Mouse (Mus musculus): ENCODE measurements at regions not wholly inside any gene's neighbourhood (a gene's known extent, or its start where the extent isn't known, plus 50 kb on each side); places are given as distances from the start of the nearest gene placed in this dataset.

GRCm38 (mm10) chr9:35328503-35328902 lies 60.8 kb downstream of the Rpusd4 start:
- Histone ChIP-seq H3K9ac (replicated peaks) (no peak overlapping the region), H3K36me3 (replicated peaks; ENCODE audit: control insufficient read depth, insufficient read depth, low read depth) (no peaks in the 10 kb centered on the region), H3K4me3 (ENCODE audit: insufficient read depth in 1 of 2, low read depth in 2 of 2, low read length in 2 of 2) (no peak overlapping the region), H3K9me3 (ENCODE audit: control insufficient read depth, low read length) (no peaks in the 10 kb centered on the region), H3K27ac (no peak overlapping the region), H3K27me3 (ENCODE audit: control insufficient read depth, insufficient read depth, low read length) (no peaks in the 10 kb centered on the region), H3K4me1 (replicated peaks; ENCODE audit: control insufficient read depth in 2 of 2, insufficient read depth in 2 of 2, low read length in 1 of 2) (peaks cover 0 to 3% of the 10 kb centered on the region in 2 experiments; a peak in 2 of 4 replicates), H3K4me2 (ENCODE audit: low read depth) (no peak overlapping the region)
- no peak for DNase-seq (ENCODE audit: low read depth in 3 of 3, low spot score in 3 of 3)
- WGBS (ENCODE audit: insufficient replicate concordance) = 36% methylated on average over 6 of the region's 6 CpGs
- ATAC-seq (ENCODE audit: insufficient read depth) = no peak
- TF ChIP-seq CTCF (IDR thresholded peaks at IDR 0.05; ENCODE audit: low read depth) (no peak), EP300 (IDR thresholded peaks at IDR 0.05; ENCODE audit: low read depth) (no peak)

DNA sequence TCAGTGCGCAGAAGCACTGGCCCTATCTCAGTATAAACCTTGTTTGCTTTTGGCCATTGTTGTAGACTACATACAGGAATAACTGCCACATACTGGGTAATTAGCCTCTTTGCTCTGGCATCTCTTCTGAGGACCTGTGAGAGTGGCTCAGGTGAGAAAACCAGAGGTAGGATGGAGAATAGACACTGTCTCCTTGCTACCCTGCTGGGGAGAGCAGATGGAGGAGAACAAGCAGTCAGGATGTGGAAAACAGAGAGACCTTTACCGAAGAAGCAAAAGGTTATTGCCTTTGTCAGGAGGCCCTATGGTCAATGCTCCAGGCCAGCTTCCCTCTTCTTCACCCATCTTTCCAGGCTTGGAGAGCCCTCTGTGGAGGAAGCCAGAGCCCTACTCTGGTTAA lies 62.7 kb downstream of the Rpusd4 start:
- ATAC-seq (ENCODE audit: insufficient read depth) (no peak), DNase-seq (ENCODE audit: low read depth in 3 of 3, low spot score in 3 of 3) (no peak)
- Histone ChIP-seq H3K4me2 (ENCODE audit: low read depth) (no peak overlapping the region), H3K27ac (no peak overlapping the region), H3K9ac (replicated peaks) (no peak overlapping the region), H3K4me1 (replicated peaks; ENCODE audit: control insufficient read depth in 2 of 2, insufficient read depth in 2 of 2, low read length in 1 of 2) (peaks cover 0 to 3% of the 10 kb centered on the region in 2 experiments; a peak in 2 of 4 replicates), H3K36me3 (replicated peaks; ENCODE audit: control insufficient read depth, insufficient read depth, low read depth) (no peaks in the 10 kb centered on the region), H3K27me3 (ENCODE audit: control insufficient read depth, insufficient read depth, low read length) (no peaks in the 10 kb centered on the region), H3K9me3 (ENCODE audit: control insufficient read depth, low read length) (no peaks in the 10 kb centered on the region), H3K4me3 (ENCODE audit: insufficient read depth in 1 of 2, low read depth in 2 of 2, low read length in 2 of 2) (no peak overlapping the region)
- 76% methylated on average over 2 of the region's 2 CpGs for WGBS (ENCODE audit: insufficient replicate concordance)
- TF ChIP-seq EP300 (IDR thresholded peaks at IDR 0.05; ENCODE audit: low read depth) = no peak
- no peak for TF ChIP-seq CTCF (IDR thresholded peaks at IDR 0.05; ENCODE audit: low read depth)

GRCm38 (mm10) chr9:35331241-35331680 lies 63.6 kb downstream of the Rpusd4 start:
- Histone ChIP-seq H3K27me3 (ENCODE audit: control insufficient read depth, insufficient read depth, low read length) (no peaks in the 10 kb centered on the region), H3K27ac (no peak overlapping the region), H3K4me2 (ENCODE audit: low read depth) (no peak overlapping the region), H3K36me3 (replicated peaks; ENCODE audit: control insufficient read depth, insufficient read depth, low read depth) (no peaks in the 10 kb centered on the region), H3K4me1 (replicated peaks; ENCODE audit: control insufficient read depth in 2 of 2, insufficient read depth in 2 of 2, low read length in 1 of 2) (peaks cover 0 to 3% of the 10 kb centered on the region in 2 experiments; a peak in 2 of 4 replicates), H3K9me3 (ENCODE audit: control insufficient read depth, low read length) (no peaks in the 10 kb centered on the region), H3K4me3 (ENCODE audit: insufficient read depth in 1 of 2, low read depth in 2 of 2, low read length in 2 of 2) (no peak overlapping the region), H3K9ac (replicated peaks) (no peak overlapping the region)
- DNase-seq (ENCODE audit: low read depth in 3 of 3, low spot score in 3 of 3) (no peak), ATAC-seq (ENCODE audit: insufficient read depth) (no peak)
- WGBS (ENCODE audit: insufficient replicate concordance) = 57% methylated on average over 7 of the region's 7 CpGs
- TF ChIP-seq EP300 (IDR thresholded peaks at IDR 0.05; ENCODE audit: low read depth) = no peak
- TF ChIP-seq CTCF (IDR thresholded peaks at IDR 0.05; ENCODE audit: low read depth) = no peak

DNA sequence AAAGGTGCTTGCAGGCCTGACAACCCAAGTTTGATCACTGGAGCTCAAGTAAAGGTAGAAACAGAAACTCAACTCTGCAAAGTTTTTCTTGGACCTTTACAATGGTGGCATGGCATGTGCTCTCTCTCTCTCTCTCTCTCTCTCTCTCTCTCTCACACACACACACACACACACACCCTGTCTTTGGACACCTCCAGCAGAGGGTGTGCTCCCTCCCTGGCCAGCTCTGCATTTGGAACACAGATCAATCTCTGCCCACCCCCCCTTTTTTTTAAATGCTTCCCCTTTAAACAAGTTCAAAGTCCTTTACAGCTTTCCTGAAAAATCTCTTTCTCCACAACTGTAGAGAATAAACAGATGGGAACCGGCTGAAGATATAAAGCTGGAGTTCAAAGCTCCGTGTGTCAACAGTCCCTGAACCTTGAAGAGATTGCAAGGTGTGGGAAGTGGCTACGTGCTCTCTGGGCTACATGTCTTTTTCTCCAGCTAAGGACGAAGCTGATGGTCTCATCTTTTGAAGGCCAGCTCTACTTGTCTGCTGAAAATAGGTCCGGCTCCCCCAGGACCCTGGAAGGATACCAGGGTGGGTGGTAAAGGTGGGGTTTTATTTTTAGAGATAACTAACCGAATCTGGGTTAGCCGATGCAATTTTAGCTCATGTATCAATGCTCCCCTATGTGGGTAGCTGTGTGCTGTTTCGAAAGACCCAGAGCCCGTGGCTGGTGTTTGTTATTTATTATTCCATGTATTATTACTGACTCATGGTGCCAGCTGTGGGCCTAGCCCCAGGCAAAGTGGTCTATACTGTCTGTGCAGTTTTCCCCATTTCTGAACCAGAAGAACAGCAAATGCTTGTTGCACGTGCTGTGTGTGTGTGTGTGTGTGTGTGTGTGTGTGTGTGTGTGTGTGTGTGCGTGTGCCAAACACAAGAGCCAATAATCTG lies 65.3 kb downstream of the Rpusd4 start:
- Histone ChIP-seq H3K27me3 (ENCODE audit: control insufficient read depth, insufficient read depth, low read length) (no peaks in the 10 kb centered on the region), H3K4me2 (ENCODE audit: low read depth) (no peak overlapping the region), H3K9me3 (ENCODE audit: control insufficient read depth, low read length) (no peaks in the 10 kb centered on the region), H3K4me3 (ENCODE audit: insufficient read depth in 1 of 2, low read depth in 2 of 2, low read length in 2 of 2) (no peak overlapping the region), H3K36me3 (replicated peaks; ENCODE audit: control insufficient read depth, insufficient read depth, low read depth) (no peaks in the 10 kb centered on the region), H3K4me1 (replicated peaks; ENCODE audit: control insufficient read depth in 2 of 2, insufficient read depth in 2 of 2, low read length in 1 of 2) (peaks cover 0 to 3% of the 10 kb centered on the region in 2 experiments; a peak in 2 of 4 replicates), H3K27ac (no peak overlapping the region), H3K9ac (replicated peaks) (no peak overlapping the region)
- no peak for ATAC-seq (ENCODE audit: insufficient read depth)
- no peak for DNase-seq (ENCODE audit: low read depth in 3 of 3, low spot score in 3 of 3)
- WGBS (ENCODE audit: insufficient replicate concordance) = 52% methylated on average over 11 of the region's 11 CpGs
- TF ChIP-seq CTCF (IDR thresholded peaks at IDR 0.05; ENCODE audit: low read depth) (0 out of 2 replicates have a peak, but pooled peaks have one; percentile 9), EP300 (IDR thresholded peaks at IDR 0.05; ENCODE audit: low read depth) (no peak)

DNA sequence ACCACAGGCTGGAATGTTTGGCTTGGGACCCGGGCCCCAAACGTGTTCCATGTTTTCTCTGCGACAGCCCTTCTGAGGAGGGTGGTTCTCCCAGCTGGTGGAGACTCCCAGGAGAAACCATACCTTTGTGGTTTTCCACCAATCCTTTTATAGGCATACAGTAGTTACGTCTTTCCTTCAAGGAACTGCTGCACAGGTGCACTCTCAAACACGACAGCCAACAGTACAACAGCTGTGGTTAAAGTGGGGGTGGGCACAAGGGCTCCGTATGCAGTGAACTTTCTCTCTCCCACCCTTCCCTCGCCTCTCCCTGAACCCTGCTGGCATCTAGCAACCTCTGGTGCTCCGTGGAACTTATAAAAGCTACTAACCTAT lies 66.0 kb downstream of the Rpusd4 start:
- Histone ChIP-seq H3K27me3 (ENCODE audit: control insufficient read depth, insufficient read depth, low read length) (no peaks in the 10 kb centered on the region), H3K9me3 (ENCODE audit: control insufficient read depth, low read length) (no peaks in the 10 kb centered on the region), H3K4me3 (ENCODE audit: insufficient read depth in 1 of 2, low read depth in 2 of 2, low read length in 2 of 2) (no peak overlapping the region), H3K4me1 (replicated peaks; ENCODE audit: control insufficient read depth in 2 of 2, insufficient read depth in 2 of 2, low read length in 1 of 2) (peaks cover 0 to 3% of the 10 kb centered on the region in 2 experiments; a peak in 2 of 4 replicates), H3K9ac (replicated peaks) (no peak overlapping the region), H3K36me3 (replicated peaks; ENCODE audit: control insufficient read depth, insufficient read depth, low read depth) (no peaks in the 10 kb centered on the region), H3K27ac (no peak overlapping the region), H3K4me2 (ENCODE audit: low read depth) (no peak overlapping the region)
- 61% methylated on average over 8 of the region's 8 CpGs for WGBS (ENCODE audit: insufficient replicate concordance)
- TF ChIP-seq EP300 (IDR thresholded peaks at IDR 0.05; ENCODE audit: low read depth) (no peak), CTCF (IDR thresholded peaks at IDR 0.05; ENCODE audit: low read depth) (no peak)
- no peak for ATAC-seq (ENCODE audit: insufficient read depth)
- no peak for DNase-seq (ENCODE audit: low read depth in 3 of 3, low spot score in 3 of 3)

All from liver, embryonic 14.5 days (tissue).